Mouse (Mus musculus): ENCODE measurements around the gene Mri1.

The Mri1 gene

GRCm38 (mm10) chr8:84237542-84238229 lies 19.4 kb downstream of the Mri1 start:
- DNase-seq (ENCODE audit: inconsistent age in 2 of 2, low spot score in 1 of 2): peak in 1 of 2 experiments; percentile 46

GRCm38 (mm10) chr8:84236998-84237473 lies 20.1 kb downstream of the Mri1 start, which contains the start of gene Zswim4:
Gene Zswim4 (minus strand): TSS chr8:84237055.
- DNase-seq (ENCODE audit: inconsistent age in 2 of 2, low spot score in 1 of 2): peak; percentile 98 to 100

GRCm38 (mm10) chr8:84236410-84236997 lies 20.6 kb downstream of the Mri1 start:
- no peak for DNase-seq (ENCODE audit: inconsistent age in 2 of 2, low spot score in 1 of 2)

DNA sequence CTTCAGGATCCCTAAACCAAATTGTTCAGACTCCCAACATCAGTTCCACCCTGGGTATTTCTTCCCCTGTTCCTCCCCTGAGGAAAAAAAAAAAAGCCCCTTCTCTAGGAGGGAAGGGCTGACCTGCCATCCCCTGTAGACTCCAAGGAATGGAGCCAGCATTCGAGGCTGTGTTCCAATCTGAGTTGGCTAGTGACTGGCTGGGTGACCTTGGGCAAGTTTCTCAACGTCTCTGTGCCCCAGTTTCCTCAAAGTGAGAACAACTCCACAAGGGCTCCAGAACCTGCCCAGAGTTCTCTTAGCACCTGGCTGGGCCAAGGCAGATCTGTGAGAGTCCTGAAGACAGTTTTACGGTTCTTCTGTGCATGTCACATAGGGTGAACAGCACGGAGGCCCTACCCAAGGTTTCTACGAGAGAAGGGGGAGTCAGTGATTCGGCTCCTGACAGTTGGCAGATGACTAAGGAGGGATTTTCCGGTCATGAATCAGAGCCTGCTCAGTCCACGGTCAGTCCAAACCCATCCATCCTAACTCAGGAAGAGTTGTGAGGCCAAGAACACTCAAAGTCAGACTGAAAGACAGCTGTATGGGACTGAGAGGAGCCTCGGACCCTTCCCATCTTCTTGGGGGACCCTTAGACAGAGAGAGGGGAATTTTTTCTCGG lies 21.2 kb downstream of the Mri1 start:
- DNase-seq (ENCODE audit: inconsistent age in 2 of 2, low spot score in 1 of 2): peak; percentile 87 to 97

GRCm38 (mm10) chr8:84233055-84233454 lies 24.1 kb downstream of the Mri1 start:
- DNase-seq (ENCODE audit: inconsistent age in 2 of 2, low spot score in 1 of 2): peak; percentile 85

DNA sequence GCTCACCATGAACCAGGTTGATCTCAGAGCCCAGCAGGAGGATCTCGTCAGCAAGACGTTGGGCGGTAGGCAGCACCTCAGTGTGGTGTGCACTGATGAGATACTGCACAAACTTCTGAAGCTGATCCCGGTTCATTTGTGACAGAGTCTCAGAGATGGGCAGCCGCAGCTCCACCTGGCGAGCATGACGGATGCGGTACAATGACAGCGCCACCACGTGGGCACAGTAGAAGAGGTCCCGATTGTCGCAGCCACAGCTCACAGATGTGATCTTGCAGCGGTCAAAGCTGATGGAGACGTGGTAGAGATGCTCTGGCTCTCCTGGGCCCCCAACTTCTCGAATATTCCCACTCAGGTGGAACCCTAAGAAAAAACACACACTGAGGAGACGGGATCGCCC lies 26.4 kb downstream of the Mri1 start:
- DNase-seq (ENCODE audit: inconsistent age in 2 of 2, low spot score in 1 of 2): no peak

DNA sequence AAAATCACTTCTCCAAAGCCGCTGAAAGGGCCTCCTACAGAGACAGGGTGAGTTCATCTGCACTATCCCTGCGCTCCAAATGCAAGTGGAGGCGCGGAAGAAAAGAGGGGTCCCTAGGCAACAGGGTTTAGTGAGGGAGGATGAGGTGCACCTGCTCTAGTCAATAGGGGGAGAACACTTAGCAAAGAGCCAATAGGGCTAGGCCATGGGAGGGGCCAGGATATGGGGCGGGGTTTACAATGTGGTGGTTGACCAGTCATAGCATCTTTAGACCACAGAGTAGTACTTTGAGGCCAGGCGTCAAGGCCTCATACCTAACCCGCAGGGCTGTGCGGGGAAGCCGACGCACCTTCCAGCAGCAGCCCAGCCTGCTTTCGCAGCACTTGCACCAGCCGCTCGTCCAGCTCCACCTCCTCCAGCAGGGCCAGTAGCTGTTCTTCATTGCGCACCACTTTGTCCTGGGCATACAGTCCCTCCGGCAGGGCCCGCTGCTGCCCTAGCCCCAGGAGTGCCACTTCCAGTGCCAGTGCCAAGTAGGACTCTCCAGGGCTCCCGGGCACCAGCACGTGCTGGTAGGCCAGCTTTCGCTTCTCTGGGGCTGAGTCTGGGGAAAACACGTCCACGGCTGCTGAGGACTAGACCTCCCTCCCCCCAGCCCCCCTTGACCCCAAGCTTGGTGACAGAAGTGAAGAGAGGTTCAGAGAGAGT lies 33.6 kb downstream of the Mri1 start:
- DNase-seq (ENCODE audit: inconsistent age in 2 of 2, low spot score in 1 of 2): no peak

GRCm38 (mm10) chr8:84222566-84223165 lies 34.5 kb downstream of the Mri1 start:
- peak in 1 of 2 experiments; percentile 59 for DNase-seq (ENCODE audit: inconsistent age in 2 of 2, low spot score in 1 of 2)

- DNase-seq (ENCODE audit: inconsistent age in 2 of 2, low spot score in 1 of 2): no peak
Measured at GRCm38 (mm10) chr8:84220105-84220504, 37.0 kb downstream of the Mri1 start.

GRCm38 (mm10) chr8:84218143-84218542 lies 39.0 kb downstream of the Mri1 start:
- DNase-seq (ENCODE audit: inconsistent age in 2 of 2, low spot score in 1 of 2): no peak

- no peak for DNase-seq (ENCODE audit: inconsistent age in 2 of 2, low spot score in 1 of 2)
Measured at GRCm38 (mm10) chr8:84217206-84217605, 39.9 kb downstream of the Mri1 start.

GRCm38 (mm10) chr8:84213277-84213676 lies 43.8 kb downstream of the Mri1 start:
- peak in 1 of 2 experiments; percentile 69 for DNase-seq (ENCODE audit: inconsistent age in 2 of 2, low spot score in 1 of 2)

GRCm38 (mm10) chr8:84211881-84212563 lies 45.1 kb downstream of the Mri1 start:
- DNase-seq (ENCODE audit: inconsistent age in 2 of 2, low spot score in 1 of 2): peak in 1 of 2 experiments; percentile 55

- no peak for DNase-seq (ENCODE audit: inconsistent age in 2 of 2, low spot score in 1 of 2)
Measured at GRCm38 (mm10) chr8:84211202-84211601, 45.9 kb downstream of the Mri1 start.

DNA sequence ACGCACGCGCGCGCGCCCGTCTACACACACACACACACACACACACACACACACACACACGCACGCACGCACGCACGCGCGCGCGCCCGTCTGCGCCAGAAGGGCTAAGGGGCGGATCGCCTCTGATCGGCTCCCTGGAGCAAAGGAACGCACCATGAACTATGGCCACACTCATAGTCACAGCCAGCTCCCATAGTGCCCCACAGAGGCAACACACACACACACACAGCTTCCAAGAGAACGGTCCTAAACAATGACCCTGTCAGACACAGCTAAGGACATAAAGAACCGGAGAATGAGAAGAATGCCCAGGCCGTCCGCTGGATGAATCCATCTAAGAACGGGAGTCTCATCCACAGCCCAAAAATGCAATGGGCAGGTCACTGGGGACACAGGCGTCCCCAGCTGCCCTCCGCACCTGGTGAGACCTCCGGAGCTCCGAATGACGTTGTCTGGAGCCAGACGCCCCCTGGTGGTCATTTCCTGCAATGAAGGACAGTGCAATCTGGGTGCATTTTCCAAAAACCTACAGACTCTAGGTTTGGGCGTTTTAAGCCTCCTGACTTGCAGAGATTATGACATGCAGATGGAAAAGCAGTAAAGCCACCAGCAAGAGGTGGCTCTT lies 46.8 kb downstream of the Mri1 start:
- peak; percentile 82 to 95 for DNase-seq (ENCODE audit: inconsistent age in 2 of 2, low spot score in 1 of 2)

DNA sequence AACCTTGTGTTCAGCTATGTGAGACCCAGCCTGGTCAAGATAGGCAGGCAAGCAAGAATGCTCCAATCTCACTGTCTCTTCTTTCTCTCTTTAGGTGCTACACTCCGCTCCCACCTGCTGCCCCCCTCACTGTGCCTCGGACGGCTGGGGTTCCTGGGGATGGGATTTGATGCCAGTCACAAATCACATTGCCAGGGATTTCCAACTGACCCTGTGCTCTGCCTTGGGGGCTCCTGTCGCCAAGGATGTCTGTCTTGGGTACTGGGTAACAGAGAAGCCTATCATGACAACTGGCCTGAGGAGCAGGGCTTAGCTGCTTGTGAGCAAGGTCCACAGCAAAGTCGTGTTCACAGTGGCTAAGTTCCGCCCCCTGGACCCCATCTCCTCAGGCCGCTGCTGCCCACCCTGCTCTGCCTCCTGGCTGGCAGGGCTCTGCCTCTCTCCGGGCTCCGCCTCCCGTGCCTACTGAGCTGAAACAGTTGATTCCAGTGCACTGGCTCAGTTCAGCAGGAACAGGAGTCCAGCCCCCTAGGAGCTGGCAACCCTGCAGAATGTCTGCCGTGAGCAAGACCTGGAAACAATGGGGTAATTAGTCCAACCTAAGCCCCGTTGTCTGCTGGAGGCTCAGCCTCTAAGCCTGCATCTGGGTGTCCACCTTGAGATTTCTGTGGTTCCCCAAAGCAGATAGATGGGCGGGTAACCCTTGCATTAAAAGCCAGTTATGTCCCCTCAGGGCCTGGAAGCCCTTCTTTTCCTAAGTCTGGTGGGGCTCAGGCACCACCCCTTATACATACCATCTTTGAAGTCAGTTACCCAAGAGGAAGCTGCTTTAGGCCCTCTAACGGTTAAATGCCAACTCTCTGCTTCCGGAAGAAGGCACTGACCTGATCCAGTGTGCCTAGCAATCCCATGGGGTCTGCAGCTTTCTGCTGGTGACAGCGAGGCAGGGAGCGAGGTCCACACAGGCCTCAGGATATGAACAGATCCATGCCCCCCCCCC lies 48.4 kb downstream of the Mri1 start:
- peak in 1 of 2 experiments; percentile 59 for DNase-seq (ENCODE audit: inconsistent age in 2 of 2, low spot score in 1 of 2)

DNA sequence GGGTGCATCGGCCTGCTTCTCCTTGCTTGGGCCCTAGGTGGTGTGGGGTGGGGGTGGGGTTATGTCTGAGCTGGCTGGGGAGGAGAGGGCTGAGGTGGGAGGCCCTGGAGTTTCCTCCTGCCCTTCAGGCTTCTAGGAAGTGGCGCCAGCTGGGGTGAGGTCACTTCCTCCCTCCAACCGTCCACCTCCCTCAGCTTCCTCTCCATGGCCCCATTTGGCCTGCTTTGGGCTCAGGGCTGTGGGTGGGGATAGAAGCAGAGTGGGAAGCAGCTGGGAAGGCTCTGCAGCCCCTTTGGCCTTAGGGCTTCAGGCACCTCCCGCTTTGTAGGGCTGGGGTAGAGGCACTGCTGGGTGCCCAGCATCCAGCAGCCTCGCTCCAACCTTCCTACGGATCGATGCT lies 49.3 kb downstream of the Mri1 start:
- peak; percentile 59 to 82 for DNase-seq (ENCODE audit: inconsistent age in 2 of 2, low spot score in 1 of 2)

DNA sequence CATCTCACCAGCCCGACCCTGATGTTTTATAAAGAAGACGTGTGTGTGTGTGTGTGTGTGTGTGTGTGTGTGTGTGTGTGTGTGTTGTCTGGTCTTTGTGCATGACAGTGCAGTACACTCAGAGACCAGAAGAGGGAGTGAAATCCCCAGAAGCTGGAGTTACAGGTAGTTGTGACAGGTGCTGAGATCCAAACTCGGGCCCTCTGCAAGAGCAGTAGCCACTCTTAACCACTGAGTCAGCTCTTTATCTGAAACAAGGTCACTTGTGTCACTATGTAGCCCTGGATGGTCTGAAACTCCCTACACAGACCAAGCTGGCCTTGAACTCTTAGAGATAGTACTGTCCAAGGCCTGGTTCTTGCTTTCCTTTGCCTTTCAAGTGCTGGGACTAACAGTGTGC lies 50.5 kb downstream of the Mri1 start:
- DNase-seq (ENCODE audit: inconsistent age in 2 of 2, low spot score in 1 of 2): peak; percentile 34 to 80

- no peak for DNase-seq (ENCODE audit: inconsistent age in 2 of 2, low spot score in 1 of 2)
Measured at GRCm38 (mm10) chr8:84205073-84205472, 52.1 kb downstream of the Mri1 start.
